Mouse (Mus musculus) testis, adult 10 weeks (tissue): ENCODE data around the gene Ddx59. TPM values are rescaled to one million over a fixed set of nuclear protein-coding genes. Genes with fewer than 3 reads are reported as not detected.

Source experiments
- polyA plus RNA-seq: library from polyadenylated mRNA; stranded (reverse); fragments of 350-450 nt; fragmentation: Illumina TruSeq; extraction: RNeasy Lipid Tissue Mini Kit (QIAGEN cat#74804); gene quantifications from one replicate; pipeline ENCODE4 v1.2.3, GENCODE M21; 2014; ENCODE audit warnings: low read depth, low replicate concordance

The Ddx59 gene
- polyA plus RNA-seq = 6.1 TPM

GRCm38 (mm10) chr1:136414798-136415755, at the start of gene Ddx59:
Gene Ddx59 (plus strand): TSS chr1:136415271.

GRCm38 (mm10) chr1:136466143-136466811, 51.2 kb downstream of the Ddx59 start, which contains the start of gene Kif14:
Gene Kif14 (plus strand): TSS chr1:136466343.

Other genes starting within 250 kb of the Ddx59 start
- gene Mroh3, start 202.4 kb upstream of the Ddx59 start, polyA plus RNA-seq = 5.8 TPM
- gene Inava, start 181.0 kb upstream of the Ddx59 start, polyA plus RNA-seq = 1.9 TPM
- not detected for gene Gpr25, start 154.4 kb upstream of the Ddx59 start, polyA plus RNA-seq
- gene Camsap2, start 69.2 kb upstream of the Ddx59 start, polyA plus RNA-seq = 48.0 TPM
- gene Kif14, start 51.1 kb downstream of the Ddx59 start, polyA plus RNA-seq = 6.5 TPM
- gene Zfp281, start 209.6 kb downstream of the Ddx59 start, polyA plus RNA-seq = 30.7 TPM